Mouse (Mus musculus): Measurements from ENCODE around the gene Olfr1385. TPM values are rescaled to one million over a fixed set of nuclear protein-coding genes. Genes with fewer than 3 reads are reported as not detected.
A peak's percentile ranks its signal among the peaks of the same experiment; 100 is the strongest.
"Not testable (repeated sequence)": the region's sequence is repeated elsewhere in the genome, so short reads cannot be mapped to it uniquely, and the experiment has no call there.

Gene Olfr1385
- total RNA-seq (2021), result not detected
- long read RNA-seq, experiment 1, result 0 reads
- long read RNA-seq, experiment 2, result 0 reads

- intact Hi-C loops (cut with DNase I); DNase-seq: not testable (repeated sequence)
Observed at GRCm38 (mm10) chr11:49488770-49489169, at the start of gene Olfr1385. Olfr1385 (plus strand) TSS chr11:49489070.

GRCm38 (mm10) chr11:49455043-49455442 lies 33.8 kb upstream of the Olfr1385 start, which contains the start of gene Olfr1387:
Olfr1387 (plus strand) TSS chr11:49455343.
- intact Hi-C loops (cut with DNase I), result no loop called here
- no peak for DNase-seq

- DNase-seq; intact Hi-C loops (cut with DNase I): not testable (repeated sequence)
Observed at GRCm38 (mm10) chr11:49464746-49465145, 24.1 kb upstream of the Olfr1385 start, which contains the start of gene Olfr1386. Olfr1386 (plus strand) TSS chr11:49465046.

- intact Hi-C loops (cut with DNase I), result no loop called here
- DNase-seq, result no peak
Observed at GRCm38 (mm10) chr11:49485973-49486372, 2.9 kb upstream of the Olfr1385 start.

GRCm38 (mm10) chr11:49518086-49518485 lies 29.2 kb downstream of the Olfr1385 start:
- no peak for DNase-seq
- intact Hi-C loops (cut with DNase I), result no loop called here

- intact Hi-C loops (cut with DNase I), result no loop called here
- DNase-seq, result no peak
Observed at GRCm38 (mm10) chr11:49519348-49519747, 30.5 kb downstream of the Olfr1385 start, which contains the start of gene Olfr1383. Olfr1383 (plus strand) TSS chr11:49519648.

GRCm38 (mm10) chr11:49527947-49528346 lies 39.1 kb downstream of the Olfr1385 start, which contains the start of gene Olfr1382:
Olfr1382 (plus strand) TSS chr11:49528247.
- DNase-seq, result no peak
- intact Hi-C loops (cut with DNase I), result no loop called here

GRCm38 (mm10) chr11:49532761-49533160 lies 43.9 kb downstream of the Olfr1385 start:
- intact Hi-C loops (cut with DNase I), result loop anchor here (10.0 kb wide), 1 partner anchor 348 kb away; the partner anchor contains the start of gene Btnl9
- DNase-seq, result no peak

GRCm38 (mm10) chr11:49536631-49537030 lies 47.8 kb downstream of the Olfr1385 start:
- peak in 1 of 2 experiments; percentile 5 for DNase-seq
- intact Hi-C loops (cut with DNase I), result loop anchor here (10.0 kb wide), 1 partner anchor 352 kb away; the partner anchor contains the start of gene Btnl9

- intact Hi-C loops (cut with DNase I); DNase-seq: not testable (repeated sequence)
Observed at GRCm38 (mm10) chr11:49543149-49543548, 54.3 kb downstream of the Olfr1385 start, which contains the start of gene Olfr1381. Olfr1381 (plus strand) TSS chr11:49543449.

Other genes starting within 250 kb of the Olfr1385 start
- 10 to 100 TPM; 59.3 to 68.4 TPM for gene Mgat1, start 244.9 kb upstream of the Olfr1385 start, total RNA-seq (2021)
- under 1 TPM; 0.32 to 0.48 TPM for gene Olfr1393, start 210.8 kb upstream of the Olfr1385 start, total RNA-seq (2021)
- gene Olfr1392, start 203.8 kb upstream of the Olfr1385 start, total RNA-seq (2021), result not detected
- gene Olfr10, start 184.3 kb upstream of the Olfr1385 start, total RNA-seq (2021), result not detected
- gene Olfr1391, start 166.3 kb upstream of the Olfr1385 start, total RNA-seq (2021), result not detected
- gene Olfr1390, start 153.9 kb upstream of the Olfr1385 start, total RNA-seq (2021), result not detected
- gene Olfr1389, start 66.0 kb upstream of the Olfr1385 start, total RNA-seq (2021), result not detected
- under 1 TPM in 1 of 2 experiments, not detected in 1; 0.07 TPM for gene Olfr1388, start 52.4 kb upstream of the Olfr1385 start, total RNA-seq (2021)
- gene Olfr1387, start 33.7 kb upstream of the Olfr1385 start, total RNA-seq (2021), result under 1 TPM in 1 of 2 experiments, not detected in 1; 0.05 TPM
- not detected for gene Olfr1386, start 24.0 kb upstream of the Olfr1385 start, total RNA-seq (2021)
- under 1 TPM; 0.22 to 0.26 TPM for gene Olfr1384, start 17.7 kb downstream of the Olfr1385 start, total RNA-seq (2021)
- under 1 TPM; 0.41 to 0.63 TPM for gene Olfr1383, start 30.6 kb downstream of the Olfr1385 start, total RNA-seq (2021)
- gene Olfr1382, start 39.2 kb downstream of the Olfr1385 start, total RNA-seq (2021), result not detected
- not detected for gene Olfr1381, start 54.4 kb downstream of the Olfr1385 start, total RNA-seq (2021)
- gene Olfr1380, start 67.8 kb downstream of the Olfr1385 start, total RNA-seq (2021), result not detected
- 10 to 100 TPM; 11.1 to 11.6 TPM for gene Flt4, start 120.2 kb downstream of the Olfr1385 start, total RNA-seq (2021)
- 10 to 100 TPM in 1 of 2 experiments, not detected in 1; 58.2 TPM for gene Scgb3a1, start 174.5 kb downstream of the Olfr1385 start, total RNA-seq (2021)
- gene Cnot6, start 223.7 kb downstream of the Olfr1385 start, total RNA-seq (2021), result 10 to 100 TPM; 33.1 to 39.6 TPM